Mouse (Mus musculus) midbrain, embryonic 11.5 days (tissue): Measurements from ENCODE around the gene Cttnbp2nl. TPM values are rescaled to one million over a fixed set of nuclear protein-coding genes. Genes with fewer than 3 reads are reported as not detected.
A peak's percentile ranks its signal among the peaks of the same experiment; 100 is the strongest.

ENCODE experiments used
- ATAC-seq: fragments of 200-750 bp; cut with Nextera tagmentation; 2 replicates; pipeline ENCODE4 v1.8.0; 2017; ENCODE audit warnings: moderate TSS enrichment, moderate library complexity; ENCODE audit not compliant: low FRiP score
- DNase-seq: peaks from one replicate; pipeline ENCODE4 v3.0.0; 2015; ENCODE audit warnings: low spot score; ENCODE audit errors: missing footprints
- H3K27ac ChIP-seq: fragments of 300-500 bp; sonication (generic); 2 replicates; pipeline ENCODE4 v1.5.1; 2014; ENCODE audit warnings: low read depth, low read length
- H3K27me3 ChIP-seq: fragments of 300-500 bp; sonication (generic); 2 replicates; pipeline ENCODE4 v1.6.1; 2014; ENCODE audit warnings: mild to moderate bottlenecking, low read length, moderate library complexity, mixed read lengths; ENCODE audit not compliant: control insufficient read depth, insufficient read depth
- H3K36me3 ChIP-seq: fragments of 300-500 bp; sonication (generic); 2 replicates; pipeline ENCODE4 v1.6.1; 2014; ENCODE audit warnings: mild to moderate bottlenecking, low read length, moderate library complexity, mixed read lengths; ENCODE audit not compliant: control insufficient read depth, insufficient read depth
- H3K4me1 ChIP-seq: fragments of 300-500 bp; sonication (generic); 2 replicates; pipeline ENCODE4 v1.6.1; 2014; ENCODE audit warnings: low read length; ENCODE audit not compliant: control insufficient read depth, insufficient read depth
- H3K4me2 ChIP-seq: fragments of 300-500 bp; sonication (generic); 2 replicates; pipeline ENCODE4 v1.6.1; 2014; ENCODE audit warnings: mild to moderate bottlenecking, moderate library complexity
- H3K4me3 ChIP-seq: fragments of 300-500 bp; sonication (generic); 2 replicates; pipeline ENCODE4 v1.5.1; 2014; ENCODE audit warnings: low read depth, low read length
- H3K9ac ChIP-seq: fragments of 300-500 bp; sonication (generic); 2 replicates; pipeline ENCODE4 v1.6.1; 2014; ENCODE audit warnings: low read length
- H3K9me3 ChIP-seq: fragments of 300-500 bp; sonication (generic); 2 replicates; pipeline ENCODE4 v1.6.1; 2016; ENCODE audit warnings: low read length; ENCODE audit not compliant: control insufficient read depth
- WGBS: fragments of 180-500 bp; shearing (Covaris S2); extraction: QIAGEN DNeasy Blood & Tissue Kit; methylation state at CpG from one replicate; pipeline ENCODE4 v1.1.7; 2014; 5-methylcytosine and 5-hydroxymethylcytosine counted together
- polyA plus RNA-seq: library from polyadenylated mRNA; unstranded; fragments of >200 nt; fragmentation: Nextera tagmentation; extraction: Ambion mirVana; gene quantifications from 2 replicates; pipeline ENCODE4 v1.2.1, GENCODE M21; 2014

Cttnbp2nl gene
- polyA plus RNA-seq, 1 experiment from 2014 or later, result 51.4 TPM

DNA sequence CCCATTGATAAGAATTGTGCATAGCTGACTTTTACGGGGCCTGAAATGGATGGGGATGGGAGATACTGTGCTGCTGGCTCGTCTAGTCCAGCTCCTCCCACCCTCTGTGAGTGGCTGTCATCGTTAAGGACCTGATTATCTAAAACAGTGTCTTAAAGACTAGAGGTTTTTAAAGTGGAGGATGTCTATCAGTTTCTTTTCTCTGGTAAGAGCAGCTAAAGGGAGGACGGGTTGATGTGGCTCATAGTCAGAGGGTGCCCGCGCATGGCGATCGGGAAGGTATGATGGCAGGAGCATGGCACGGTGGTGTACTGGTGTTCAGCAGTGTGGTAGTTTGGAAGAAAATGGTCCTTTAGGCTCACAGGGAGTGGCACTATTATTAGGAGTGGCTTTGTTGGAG is 9.7 kb upstream of the Cttnbp2nl start:
- H3K4me3 ChIP-seq, result no peak overlapping the region
- no peak for ATAC-seq
- no peak overlapping the region for H3K9ac ChIP-seq
- no peak overlapping the region for H3K4me2 ChIP-seq
- WGBS, result 85% methylated on average over 9 of the region's 9 CpGs
- H3K36me3 ChIP-seq, result no peaks in the 10 kb centered on the region
- no peaks in the 10 kb centered on the region for H3K9me3 ChIP-seq
- H3K27ac ChIP-seq, result no peak overlapping the region
- DNase-seq, result peak; percentile 56
- H3K4me1 ChIP-seq, result peaks cover 3% of the 10 kb centered on the region; the same call in 1 of the 2 replicates
- H3K27me3 ChIP-seq, result no peaks in the 10 kb centered on the region; the same call in 1 of the 2 replicates

DNA sequence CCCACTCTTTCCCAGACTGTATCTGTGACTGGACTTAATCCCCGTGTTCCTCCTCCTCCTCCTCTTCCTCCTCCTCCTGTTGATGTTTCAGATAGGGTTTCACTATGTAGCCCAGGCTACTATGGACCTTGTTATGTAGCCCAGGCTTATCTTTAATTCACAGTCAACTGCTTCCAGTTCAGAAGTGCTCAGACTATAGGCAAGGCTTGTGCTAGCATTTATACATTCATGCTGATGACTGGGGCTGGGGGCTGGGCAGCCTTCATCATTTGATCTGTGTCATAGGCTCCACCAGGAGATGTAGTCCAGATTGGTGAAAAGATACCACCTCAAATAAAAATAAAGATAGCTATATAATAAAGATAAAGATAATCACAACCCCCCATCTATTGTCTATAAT is 9.0 kb upstream of the Cttnbp2nl start:
- Histone ChIP-seq H3K4me1 (peaks cover 3% of the 10 kb centered on the region; the same call in 1 of the 2 replicates), H3K27ac (no peak overlapping the region), H3K4me3 (no peak overlapping the region), H3K4me2 (no peak overlapping the region), H3K9ac (no peak overlapping the region), H3K36me3 (no peaks in the 10 kb centered on the region), H3K27me3 (no peaks in the 10 kb centered on the region; the same call in 1 of the 2 replicates), H3K9me3 (no peaks in the 10 kb centered on the region)
- ATAC-seq (no peak), DNase-seq (peak; percentile 65)
- 52% methylated on average over 1 of the region's 1 CpGs for WGBS

DNA sequence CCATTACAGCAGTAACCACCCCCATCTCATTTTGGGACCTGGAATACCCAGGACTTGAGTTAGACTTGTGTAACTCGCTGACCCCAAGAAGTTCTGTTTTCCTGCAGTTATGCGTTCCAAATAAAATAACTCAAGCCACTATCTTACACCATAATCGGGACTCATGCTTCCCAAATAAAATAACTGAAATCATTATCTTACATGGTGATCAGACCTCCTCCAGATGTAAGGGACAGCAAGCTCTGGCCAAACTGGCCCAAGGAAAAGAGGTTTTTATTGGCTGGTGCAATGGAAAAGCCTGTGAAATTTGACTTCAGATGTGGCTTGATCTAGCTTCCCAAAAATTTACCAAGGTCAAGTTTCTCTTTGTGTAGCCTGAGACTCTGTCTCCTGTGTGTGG is 8.6 kb upstream of the Cttnbp2nl start:
- Histone ChIP-seq H3K9me3 (no peaks in the 10 kb centered on the region), H3K4me3 (no peak overlapping the region), H3K27ac (no peak overlapping the region), H3K36me3 (no peaks in the 10 kb centered on the region), H3K9ac (no peak overlapping the region), H3K4me1 (peaks cover 3% of the 10 kb centered on the region; the same call in 1 of the 2 replicates), H3K27me3 (no peaks in the 10 kb centered on the region; the same call in 1 of the 2 replicates), H3K4me2 (no peak overlapping the region)
- 83% methylated on average over 3 of the region's 3 CpGs for WGBS
- peak; percentile 59 for DNase-seq
- no peak for ATAC-seq

DNA sequence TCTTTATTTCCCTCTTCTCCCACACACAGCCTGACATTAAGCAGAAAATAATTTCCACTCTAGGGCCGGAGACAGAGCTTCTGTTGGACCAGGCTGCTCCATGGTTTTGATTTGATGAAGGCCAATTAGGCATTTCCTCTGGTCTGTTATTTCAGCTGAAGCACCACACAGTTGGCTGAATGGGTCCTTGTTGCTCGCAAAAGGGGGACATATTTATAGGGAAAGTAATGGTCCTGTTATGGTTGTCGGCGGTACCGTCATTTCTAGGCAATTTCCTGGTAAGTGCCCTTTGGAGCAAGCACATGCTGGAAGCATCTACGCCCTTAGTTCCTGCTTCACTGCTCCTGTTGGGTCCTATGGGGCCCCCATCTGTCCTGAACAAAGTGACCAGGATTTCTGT is 8.0 kb upstream of the Cttnbp2nl start:
- Histone ChIP-seq H3K27ac (no peak overlapping the region), H3K4me1 (peaks cover 3% of the 10 kb centered on the region; the same call in 1 of the 2 replicates), H3K36me3 (no peaks in the 10 kb centered on the region), H3K4me3 (no peak overlapping the region), H3K4me2 (no peak overlapping the region), H3K27me3 (no peaks in the 10 kb centered on the region; the same call in 1 of the 2 replicates), H3K9me3 (no peaks in the 10 kb centered on the region), H3K9ac (no peak overlapping the region)
- DNase-seq (peak; percentile 69), ATAC-seq (no peak)
- WGBS, result 72% methylated on average over 6 of the region's 6 CpGs

DNA sequence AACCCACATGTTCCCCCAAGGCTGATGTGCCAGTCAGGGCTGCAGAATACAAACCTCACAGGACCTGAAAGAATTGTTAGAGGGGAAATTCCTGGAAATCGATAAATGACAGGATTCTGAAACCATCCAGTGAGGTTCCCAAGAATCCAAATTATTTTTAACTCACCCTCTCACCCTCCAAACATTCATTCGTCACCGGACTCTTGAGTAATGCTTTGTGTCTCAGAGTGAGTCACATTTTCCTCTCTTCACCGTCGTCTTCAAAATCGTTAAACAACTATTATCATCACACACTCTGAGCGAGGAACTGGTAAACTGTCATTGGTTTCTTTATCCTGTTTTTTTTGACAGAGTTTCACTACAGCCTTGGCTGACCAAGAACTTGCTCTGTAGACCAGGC is 7.0 kb upstream of the Cttnbp2nl start:
- ATAC-seq (no peak), DNase-seq (peak; percentile 49)
- H3K9me3 ChIP-seq, result no peaks in the 10 kb centered on the region
- H3K36me3 ChIP-seq, result no peaks in the 10 kb centered on the region
- no peak overlapping the region for H3K4me3 ChIP-seq
- H3K27me3 ChIP-seq, result no peaks in the 10 kb centered on the region; the same call in 1 of the 2 replicates
- H3K4me2 ChIP-seq, result no peak overlapping the region
- H3K9ac ChIP-seq, result no peak overlapping the region
- peaks cover 3% of the 10 kb centered on the region; the same call in 1 of the 2 replicates for H3K4me1 ChIP-seq
- 83% methylated on average over 7 of the region's 7 CpGs for WGBS
- H3K27ac ChIP-seq, result no peak overlapping the region

DNA sequence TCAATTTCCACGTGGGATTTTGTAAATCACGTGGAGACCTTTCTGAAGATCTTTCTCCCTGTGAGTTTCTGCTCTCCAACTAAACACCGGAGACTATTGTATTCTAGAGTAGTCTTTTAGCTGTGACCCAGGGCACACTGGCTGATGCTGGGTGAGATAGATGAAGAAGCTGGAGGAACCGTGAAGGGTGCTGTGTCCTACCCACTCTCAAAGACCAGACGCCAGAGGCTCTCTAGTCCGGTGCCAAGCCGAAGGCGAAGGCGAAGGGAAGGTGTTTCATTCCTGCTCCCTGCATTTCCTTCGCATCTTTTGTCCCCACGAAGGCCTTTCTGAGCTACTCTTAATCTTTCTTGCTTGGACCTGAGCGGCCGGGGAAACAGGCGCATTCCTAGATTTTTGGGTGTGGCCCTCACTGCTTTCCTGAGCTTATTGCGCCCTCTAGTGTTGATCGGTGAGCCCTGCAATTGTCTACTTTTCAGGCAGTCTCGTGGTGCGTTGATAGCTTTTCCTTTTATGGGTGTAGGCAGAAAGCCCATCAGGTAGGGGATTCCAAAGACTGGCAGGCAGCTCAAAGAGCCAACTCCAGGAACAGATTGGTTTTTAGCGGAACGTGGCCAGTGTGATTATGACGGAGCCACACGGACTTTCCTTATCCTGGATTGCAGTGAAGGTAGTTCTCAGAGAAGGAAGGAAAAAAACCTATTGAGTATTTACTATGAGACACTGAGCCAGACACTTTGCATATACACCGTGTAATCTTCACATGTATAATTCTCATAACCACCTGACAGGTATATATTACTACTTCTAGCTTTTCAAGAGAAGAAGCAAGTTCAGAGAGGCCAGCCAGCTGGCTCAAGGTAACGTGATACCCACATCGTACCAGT is 5.9 kb upstream of the Cttnbp2nl start:
- Histone ChIP-seq H3K36me3 (no peaks in the 10 kb centered on the region), H3K27me3 (no peaks in the 10 kb centered on the region; the same call in 1 of the 2 replicates), H3K9ac (peak overlapping the region; percentile 39; the same call in 1 of the 2 replicates), H3K4me1 (peaks cover 3% of the 10 kb centered on the region; the same call in 1 of the 2 replicates), H3K4me2 (peak overlapping the region; percentile 35; the same call in 1 of the 2 replicates), H3K4me3 (peak overlapping the region; percentile 11; the same call in 1 of the 2 replicates), H3K27ac (no peak overlapping the region), H3K9me3 (no peaks in the 10 kb centered on the region)
- peak; percentile 99 for DNase-seq
- peak; percentile 65 for ATAC-seq
- WGBS, result 19% methylated on average over 25 of the region's 25 CpGs

DNA sequence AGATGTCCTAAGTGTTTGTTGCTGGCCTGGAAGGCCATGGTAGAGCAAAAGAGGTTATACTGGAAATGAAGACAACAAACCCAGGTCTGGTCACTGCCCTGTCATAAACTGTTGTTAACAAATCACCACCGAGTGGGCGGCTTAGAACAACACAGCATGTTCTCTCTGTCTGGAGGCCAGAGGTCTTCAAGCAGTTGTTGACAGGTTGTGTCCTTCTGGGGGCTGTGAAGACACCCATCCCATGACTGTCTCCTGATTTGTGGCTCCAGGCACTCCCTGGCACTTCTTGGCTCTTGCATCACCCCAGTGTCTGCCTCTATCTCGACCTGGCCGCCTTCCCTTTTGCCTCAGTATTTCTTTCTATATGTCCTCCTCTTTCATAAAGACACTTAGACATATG is 2.7 kb upstream of the Cttnbp2nl start:
- Histone ChIP-seq H3K9me3 (no peaks in the 10 kb centered on the region), H3K36me3 (no peaks in the 10 kb centered on the region), H3K27me3 (no peaks in the 10 kb centered on the region; the same call in 1 of the 2 replicates), H3K9ac (no peak overlapping the region), H3K4me2 (no peak overlapping the region), H3K4me3 (no peak overlapping the region), H3K4me1 (peaks cover 16% of the 10 kb centered on the region), H3K27ac (no peak overlapping the region)
- 87% methylated on average over 4 of the region's 4 CpGs for WGBS
- DNase-seq (no peak), ATAC-seq (no peak)

DNA sequence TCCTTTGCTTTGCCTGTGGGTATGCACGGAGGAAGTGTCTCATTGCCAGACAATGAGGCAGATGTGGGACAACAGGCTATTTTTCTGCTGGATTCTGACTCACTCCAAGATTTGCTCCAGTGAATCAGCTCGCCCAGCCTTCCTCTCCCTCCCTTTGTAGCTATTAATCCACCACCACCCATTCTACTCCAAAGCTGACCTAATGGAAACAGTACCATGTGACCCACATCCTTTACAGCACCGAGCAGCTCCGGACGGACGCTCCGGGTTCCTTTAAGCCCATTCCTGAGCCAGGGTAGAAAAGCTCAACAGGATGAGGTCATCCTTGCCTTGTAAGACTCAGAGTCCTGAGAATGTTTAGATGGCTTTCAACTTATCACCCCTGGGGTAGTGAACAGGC is 2.0 kb upstream of the Cttnbp2nl start:
- Histone ChIP-seq H3K9ac (no peak overlapping the region), H3K27ac (no peak overlapping the region), H3K36me3 (no peaks in the 10 kb centered on the region), H3K4me3 (no peak overlapping the region), H3K27me3 (no peaks in the 10 kb centered on the region; the same call in 1 of the 2 replicates), H3K9me3 (no peaks in the 10 kb centered on the region), H3K4me1 (peaks cover 16% of the 10 kb centered on the region), H3K4me2 (no peak overlapping the region)
- WGBS, result 65% methylated on average over 7 of the region's 7 CpGs
- no peak for ATAC-seq
- no peak for DNase-seq

DNA sequence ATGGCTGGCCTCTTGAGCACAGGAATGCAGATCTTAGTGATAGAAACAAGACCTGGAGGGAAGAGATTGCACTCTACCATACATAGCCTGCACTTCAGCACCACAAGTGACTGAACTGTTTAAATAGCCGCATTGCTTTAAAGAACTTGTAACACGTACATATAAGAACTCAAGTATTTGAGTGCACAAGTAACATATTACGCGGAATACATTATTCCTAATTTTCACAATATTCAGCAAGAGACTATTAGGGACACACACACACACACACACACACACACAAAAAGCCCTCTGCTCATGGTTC is 704 bp upstream of the Cttnbp2nl start:
- H3K9ac ChIP-seq, result peak overlapping the region; percentile 55; the same call in 1 of the 2 replicates
- H3K27ac ChIP-seq, result no peak overlapping the region
- H3K27me3 ChIP-seq, result no peaks in the 10 kb centered on the region; the same call in 1 of the 2 replicates
- no peaks in the 10 kb centered on the region for H3K36me3 ChIP-seq
- ATAC-seq (no peak), DNase-seq (no peak)
- H3K4me1 ChIP-seq, result peaks cover 17% of the 10 kb centered on the region
- peak overlapping the region; percentile 55 for H3K4me2 ChIP-seq
- WGBS, result 79% methylated on average over 4 of the region's 4 CpGs
- no peaks in the 10 kb centered on the region for H3K9me3 ChIP-seq
- H3K4me3 ChIP-seq, result peak overlapping the region; percentile 82
